ENCODE assay signal across 22 mouse cellular contexts in genomic region chr6:134047249-134047648, GRCm38 (mm10). TPM values are rescaled to one million over a fixed set of nuclear protein-coding genes. Genes with fewer than 3 reads are reported as not detected.
A peak's percentile ranks its signal among the peaks of the same experiment; 100 is the strongest.
DNase-seq lines count a peak whose midpoint lies in the region; ATAC-seq and TF ChIP-seq lines count a peak whose summit lies in the region.
"Had no signal": no experiment of that assay in that cellular context is flagged by ENCODE, and none has a peak within 500 bp of the region (broad histone marks: within the 10 kb centered on the region; RNA-seq: fewer than 3 reads in every experiment).

No protein-coding gene starts in this region.

- peak overlapping the region; percentile 45; the same call in 1 of the 2 replicates for H3K27ac ChIP-seq in hindbrain, embryonic 10.5 days
- H3K27ac ChIP-seq in hindbrain, embryonic 11.5 days (ENCODE audit: low read depth, low read length), result no peak overlapping the region
- no peak overlapping the region for H3K27ac ChIP-seq in lung, embryonic 14.5 days (ENCODE audit: low read depth)
- no peak overlapping the region for H3K27ac ChIP-seq in embryonic facial prominence, embryonic 11.5 days (replicated peaks; ENCODE audit: low read depth, low read length)
- H3K27ac ChIP-seq: forebrain, embryonic 13.5 days; hindbrain, postnatal 0 days; limb, embryonic 15.5 days; liver, embryonic 15.5 days; midbrain, embryonic 15.5 days; stomach, embryonic 15.5 days had no signal

- no peaks in the 10 kb centered on the region for H3K9me3 ChIP-seq in hindbrain, embryonic 10.5 days
- no peaks in the 10 kb centered on the region for H3K9me3 ChIP-seq in hindbrain, embryonic 11.5 days (ENCODE audit: control insufficient read depth, low read length)
- no peaks in the 10 kb centered on the region for H3K9me3 ChIP-seq in lung, embryonic 14.5 days (ENCODE audit: low read depth, low read length)
- no peaks in the 10 kb centered on the region for H3K9me3 ChIP-seq in embryonic facial prominence, embryonic 11.5 days (replicated peaks; ENCODE audit: control insufficient read depth, low read length)
- H3K9me3 ChIP-seq: forebrain, embryonic 13.5 days; limb, embryonic 15.5 days; liver, embryonic 15.5 days; midbrain, embryonic 15.5 days; stomach, embryonic 15.5 days had no signal

- no peaks in the 10 kb centered on the region for H3K27me3 ChIP-seq in hindbrain, embryonic 10.5 days (ENCODE audit: insufficient read depth, poor library complexity, severe bottlenecking)
- no peaks in the 10 kb centered on the region for H3K27me3 ChIP-seq in hindbrain, embryonic 11.5 days (ENCODE audit: control insufficient read depth, insufficient read depth, low read length)
- no peaks in the 10 kb centered on the region for H3K27me3 ChIP-seq in lung, embryonic 14.5 days (ENCODE audit: insufficient read depth, low read length)
- no peaks in the 10 kb centered on the region for H3K27me3 ChIP-seq in embryonic facial prominence, embryonic 11.5 days (ENCODE audit: control insufficient read depth, insufficient read depth, low read length)
- H3K27me3 ChIP-seq: forebrain, embryonic 13.5 days; limb, embryonic 15.5 days; liver, embryonic 15.5 days; midbrain, embryonic 15.5 days; Patski; stomach, embryonic 15.5 days had no signal

- 35% methylated on average over 5 of the region's 5 CpGs for WGBS in hindbrain, embryonic 10.5 days
- WGBS in hindbrain, embryonic 11.5 days, result 44% methylated on average over 5 of the region's 5 CpGs
- 47% methylated on average over 5 of the region's 5 CpGs for WGBS in lung, embryonic 14.5 days
- 35% methylated on average over 5 of the region's 5 CpGs for WGBS in embryonic facial prominence, embryonic 11.5 days

- peaks cover 22% of the 10 kb centered on the region; the same call in 1 of the 2 replicates for H3K36me3 ChIP-seq in hindbrain, embryonic 10.5 days
- H3K36me3 ChIP-seq in hindbrain, embryonic 11.5 days (ENCODE audit: control insufficient read depth, insufficient read depth, low read length), result no peaks in the 10 kb centered on the region
- peaks cover 5% of the 10 kb centered on the region; the same call in 1 of the 2 replicates for H3K36me3 ChIP-seq in lung, embryonic 14.5 days (ENCODE audit: insufficient read depth)
- H3K36me3 ChIP-seq in embryonic facial prominence, embryonic 11.5 days (replicated peaks; ENCODE audit: control insufficient read depth, insufficient read depth, low read depth, low read length), result no peaks in the 10 kb centered on the region
- H3K36me3 ChIP-seq: limb, embryonic 15.5 days; liver, embryonic 15.5 days; midbrain, embryonic 15.5 days; stomach, embryonic 15.5 days had no signal

- H3K9ac ChIP-seq in hindbrain, embryonic 11.5 days (ENCODE audit: low read depth, low read length), result no peak overlapping the region
- no peak overlapping the region for H3K9ac ChIP-seq in lung, embryonic 14.5 days
- H3K9ac ChIP-seq in embryonic facial prominence, embryonic 11.5 days (replicated peaks; ENCODE audit: low read length), result no peak overlapping the region
- H3K9ac ChIP-seq: forebrain, embryonic 13.5 days; limb, embryonic 15.5 days; liver, embryonic 15.5 days; midbrain, embryonic 15.5 days; stomach, embryonic 15.5 days had no signal

- H3K4me2 ChIP-seq in hindbrain, embryonic 11.5 days (replicated peaks; ENCODE audit: low read depth, low read length), result no peak overlapping the region
- H3K4me2 ChIP-seq in lung, embryonic 14.5 days, result no peak overlapping the region
- H3K4me2 ChIP-seq in embryonic facial prominence, embryonic 11.5 days (ENCODE audit: low read depth, low read length), result no peak overlapping the region
- H3K4me2 ChIP-seq: forebrain, embryonic 13.5 days; limb, embryonic 15.5 days; liver, embryonic 15.5 days; midbrain, embryonic 15.5 days; stomach, embryonic 15.5 days had no signal

- no peak for TF ChIP-seq CTCF in lung, embryonic 14.5 days (IDR thresholded peaks at IDR 0.05; ENCODE audit: low read depth)

- no peak for ATAC-seq in hindbrain, embryonic 11.5 days (ENCODE audit: low FRiP score)
- no peak for ATAC-seq in lung, embryonic 14.5 days (ENCODE audit: insufficient read depth)
- no peak for ATAC-seq in embryonic facial prominence, embryonic 11.5 days (replicated peaks; ENCODE audit: insufficient number of reproducible peaks, low FRiP score, low TSS enrichment, low read depth)
- ATAC-seq: forebrain, embryonic 13.5 days; hindbrain, postnatal 0 days; lung, postnatal 0 days; midbrain, embryonic 15.5 days; Patski had no signal

- no peak overlapping the region for H3K4me3 ChIP-seq in hindbrain, embryonic 10.5 days
- H3K4me3 ChIP-seq in hindbrain, embryonic 11.5 days (ENCODE audit: low read depth, low read length), result no peak overlapping the region
- H3K4me3 ChIP-seq in lung, embryonic 14.5 days (ENCODE audit: low read depth, low read length), result no peak overlapping the region
- H3K4me3 ChIP-seq in embryonic facial prominence, embryonic 11.5 days (ENCODE audit: low read depth, low read length), result no peak overlapping the region
- H3K4me3 ChIP-seq: erythroblast, embryonic 14.5 days; forebrain, embryonic 13.5 days; limb, embryonic 15.5 days; liver, embryonic 15.5 days; midbrain, embryonic 15.5 days; stomach, embryonic 15.5 days had no signal

- H3K4me1 ChIP-seq in hindbrain, embryonic 10.5 days (replicated peaks), result peaks cover 56% of the 10 kb centered on the region
- no peaks in the 10 kb centered on the region for H3K4me1 ChIP-seq in hindbrain, embryonic 11.5 days (replicated peaks; ENCODE audit: control insufficient read depth, insufficient read depth, low read length)
- H3K4me1 ChIP-seq in lung, embryonic 14.5 days (ENCODE audit: insufficient read depth), result peaks cover 11% of the 10 kb centered on the region
- H3K4me1 ChIP-seq in embryonic facial prominence, embryonic 11.5 days (ENCODE audit: control insufficient read depth, insufficient read depth, low read length), result no peaks in the 10 kb centered on the region

- DNase-seq in hindbrain, embryonic 10.5 days (ENCODE audit: low spot score), result no peak
- no peak for DNase-seq in hindbrain, embryonic 11.5 days (ENCODE audit: low spot score)
- peak; percentile 22 for DNase-seq in lung, embryonic 14.5 days
- no peak for DNase-seq in lung, postnatal 4 days
- DNase-seq in R1 (ENCODE audit: low read depth, low spot score), result peak; percentile 73
- DNase-seq in embryonic facial prominence, embryonic 11.5 days (ENCODE audit: low spot score), result peak; percentile 23
- no peak for DNase-seq in yolk sac, embryonic 10.5 days (ENCODE audit: low spot score)
- DNase-seq: adrenal gland, postnatal 25 days; cerebellum, adult 11-12 months; cerebellum, postnatal 25 days; gastrocnemius, postnatal 10 days; heart, postnatal 36 days; kidney, adult 8-10 months had no signal

RNA-seq across cellular contexts. Expression of gene Etv6, which starts 11.7 kb away (rescaled TPM):
- 12.1 and 14.6 TPM in 2 replicates for polyA plus RNA-seq in hindbrain, embryonic 10.5 days (2016; fragmentation: Nextera tagmentation; extraction: Ambion mirVana)
- polyA plus RNA-seq in hindbrain, embryonic 11.5 days (2014; fragmentation: Nextera tagmentation; extraction: Ambion mirVana), result 13.0 and 13.2 TPM in 2 replicates
- polyA plus RNA-seq in lung, embryonic 14.5 days (2014; fragmentation: Nextera tagmentation; extraction: Ambion mirVana), result 20.4 and 21.4 TPM in 2 replicates
- 15.7 and 15.9 TPM in 2 replicates for polyA plus RNA-seq in embryonic facial prominence, embryonic 11.5 days (2014; fragmentation: Nextera tagmentation; extraction: Ambion mirVana)

Comparison
In these comparisons a context has a peak if more than half of its experiments do, and no peak if none do; other contexts are left out.
1. DNase-seq: peak in lung, embryonic 14.5 days (single experiment), R1 (single experiment) and embryonic facial prominence, embryonic 11.5 days (single experiment); none in hindbrain, embryonic 10.5 days (single experiment), hindbrain, embryonic 11.5 days (single experiment), lung, postnatal 4 days (0 of 2) and yolk sac, embryonic 10.5 days (single experiment).